Mouse (Mus musculus): ENCODE results near the gene Grid1.

The Grid1 gene

DNA sequence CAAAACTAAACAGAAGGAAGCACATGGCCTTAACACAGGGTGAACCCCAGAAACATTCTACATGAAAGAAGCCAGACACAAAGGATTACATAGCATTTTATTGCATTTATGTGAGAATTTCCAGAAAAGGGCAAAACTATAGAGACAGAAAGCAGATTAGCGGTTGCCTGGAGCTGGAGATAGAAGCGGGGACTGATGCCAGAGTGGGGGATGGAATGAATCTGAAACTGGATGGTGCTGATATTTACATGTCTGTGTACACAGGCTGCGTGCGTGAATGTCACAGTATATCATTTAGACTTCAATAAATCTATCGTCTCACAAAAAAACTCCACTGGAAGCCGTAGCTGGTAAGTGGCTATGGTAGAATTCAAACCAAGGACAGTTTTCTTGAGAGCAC lies 96.4 kb downstream of the Grid1 start:
- in situ Hi-C loops (cut with MboI): no loop called here

DNA sequence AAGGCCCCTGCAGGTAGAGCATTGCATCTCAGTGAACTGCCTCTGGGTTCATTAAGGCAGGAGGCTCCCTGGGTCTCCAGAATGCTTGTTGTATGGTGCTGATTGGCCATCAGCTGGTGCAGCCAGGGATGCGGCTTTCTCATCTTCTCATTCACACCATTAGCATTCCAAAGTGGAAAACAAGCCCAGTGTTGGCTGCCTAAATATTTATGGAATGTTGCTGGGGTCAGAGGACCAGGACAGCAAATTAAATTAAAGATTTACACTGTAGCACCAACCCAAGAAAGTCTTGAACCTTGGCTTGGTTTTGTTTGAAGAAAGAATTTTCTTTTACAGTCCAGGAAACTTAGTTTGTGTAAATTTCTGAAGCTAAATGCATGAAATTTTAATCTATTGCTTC lies 97.2 kb downstream of the Grid1 start:
- in situ Hi-C loops (cut with MboI): no loop called here

DNA sequence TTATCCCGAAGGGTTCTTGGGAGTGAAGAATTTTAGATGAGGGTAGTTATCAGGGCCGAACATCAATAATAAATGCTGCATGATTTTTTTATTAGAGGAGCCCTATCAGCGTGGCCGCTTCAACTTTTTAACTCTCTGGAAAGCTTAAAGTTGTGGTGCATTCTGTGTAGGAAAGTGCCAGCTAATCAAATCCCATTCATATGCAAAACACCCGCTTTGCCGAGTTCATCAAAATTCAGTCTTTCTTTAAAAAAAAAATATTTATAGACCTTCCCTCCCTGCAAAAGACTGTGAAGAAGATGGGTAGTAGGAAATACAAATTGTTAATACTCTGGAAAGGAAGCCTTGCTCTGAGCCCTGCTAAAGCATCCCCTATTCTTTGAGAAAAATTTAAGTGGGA lies 99.3 kb downstream of the Grid1 start:
- in situ Hi-C loops (cut with MboI): no loop called here

DNA sequence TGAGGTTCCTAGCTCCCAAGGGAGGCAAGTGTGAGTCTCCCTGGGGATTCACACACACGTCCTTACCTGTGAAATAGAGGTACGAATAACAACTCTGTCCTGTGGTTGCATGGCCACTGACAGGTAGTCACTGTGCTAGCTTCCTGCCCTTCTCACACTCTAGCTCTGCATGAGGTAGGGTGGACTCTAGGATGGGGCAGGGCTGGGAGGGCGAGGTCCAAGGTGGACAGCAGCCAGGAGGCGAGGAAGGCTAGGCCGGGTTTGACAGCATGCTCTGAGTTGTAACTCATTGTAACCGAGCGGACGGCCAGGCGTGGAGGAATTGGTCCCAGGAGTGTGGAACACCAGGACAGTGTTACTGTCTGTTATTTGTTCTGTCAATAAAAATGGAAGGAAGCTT lies 101.4 kb downstream of the Grid1 start:
- in situ Hi-C loops (cut with MboI): no loop called here

DNA sequence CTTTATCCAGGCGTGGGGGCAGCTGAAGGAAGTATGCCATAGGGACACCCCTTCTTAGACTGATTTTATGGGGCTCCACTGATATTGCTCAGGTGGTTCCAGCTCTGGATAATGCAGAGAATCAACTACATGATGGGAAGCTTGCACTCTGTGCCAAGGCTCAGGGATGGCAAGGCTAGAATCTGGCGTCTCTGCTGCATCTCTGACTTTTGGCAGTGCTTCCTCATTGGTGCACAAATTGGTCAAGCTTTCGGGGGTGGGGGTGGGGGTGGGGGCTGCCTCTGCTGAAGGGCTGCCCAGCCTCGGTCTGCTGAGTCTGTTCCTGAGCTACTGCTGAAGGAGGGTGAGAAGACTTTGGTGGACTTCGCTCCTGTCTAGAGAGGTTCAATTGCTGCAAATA lies 105.1 kb downstream of the Grid1 start:
- in situ Hi-C loops (cut with MboI): no loop called here

DNA sequence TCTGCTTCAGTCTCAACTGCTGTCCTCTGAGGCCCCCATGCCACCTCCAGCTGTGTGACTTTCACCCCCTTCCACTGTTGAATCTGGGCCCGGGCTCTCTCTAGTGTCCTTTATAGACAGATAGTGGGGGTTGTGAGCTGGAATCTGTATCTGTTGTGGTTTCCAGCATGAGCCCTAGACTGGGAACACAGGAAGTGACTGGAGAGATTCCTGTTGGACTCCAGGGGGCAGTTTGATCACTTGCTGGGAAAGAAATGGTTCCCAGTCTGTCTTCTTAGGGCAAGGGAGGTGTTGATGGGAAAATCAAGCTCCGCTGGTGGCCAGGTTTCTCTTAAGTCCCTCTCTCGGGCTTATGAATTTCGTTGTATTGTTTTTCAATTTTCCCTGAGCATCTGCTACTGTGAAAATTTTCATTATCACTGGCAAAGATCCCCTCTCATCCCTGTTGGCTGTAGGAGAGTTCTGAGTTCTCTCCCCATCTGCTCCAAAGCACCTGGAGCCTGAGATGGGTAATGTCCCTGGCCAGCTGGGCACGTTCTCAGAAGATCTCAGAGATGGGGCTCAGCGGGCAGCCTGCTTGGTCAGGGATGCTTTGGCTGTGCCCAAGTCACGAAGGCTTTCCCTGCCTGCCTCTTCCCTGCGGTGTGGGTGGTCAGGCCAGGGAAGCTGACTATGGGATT lies 110.3 kb downstream of the Grid1 start:
- in situ Hi-C loops (cut with MboI): no loop called here

DNA sequence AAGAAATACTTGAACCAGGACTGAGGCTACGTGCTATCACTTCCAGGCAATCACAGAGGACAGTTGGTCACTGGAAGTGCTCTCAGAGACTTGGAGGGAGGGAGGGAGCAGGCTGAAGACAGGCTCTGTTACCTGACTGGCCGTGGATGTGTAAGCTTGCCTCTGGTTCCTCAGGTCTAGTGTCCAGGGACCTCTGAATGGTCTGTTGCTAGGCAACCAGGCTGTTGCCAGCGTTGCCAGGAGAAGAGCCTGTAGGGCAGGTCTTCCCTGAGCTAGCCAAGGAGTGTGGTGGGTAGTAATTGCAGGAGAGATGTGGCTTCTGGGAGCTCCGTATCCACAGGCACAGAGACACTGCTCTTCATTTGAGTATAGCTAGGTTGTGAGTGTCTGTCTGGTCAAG lies 113.3 kb downstream of the Grid1 start:
- in situ Hi-C loops (cut with MboI): no loop called here

DNA sequence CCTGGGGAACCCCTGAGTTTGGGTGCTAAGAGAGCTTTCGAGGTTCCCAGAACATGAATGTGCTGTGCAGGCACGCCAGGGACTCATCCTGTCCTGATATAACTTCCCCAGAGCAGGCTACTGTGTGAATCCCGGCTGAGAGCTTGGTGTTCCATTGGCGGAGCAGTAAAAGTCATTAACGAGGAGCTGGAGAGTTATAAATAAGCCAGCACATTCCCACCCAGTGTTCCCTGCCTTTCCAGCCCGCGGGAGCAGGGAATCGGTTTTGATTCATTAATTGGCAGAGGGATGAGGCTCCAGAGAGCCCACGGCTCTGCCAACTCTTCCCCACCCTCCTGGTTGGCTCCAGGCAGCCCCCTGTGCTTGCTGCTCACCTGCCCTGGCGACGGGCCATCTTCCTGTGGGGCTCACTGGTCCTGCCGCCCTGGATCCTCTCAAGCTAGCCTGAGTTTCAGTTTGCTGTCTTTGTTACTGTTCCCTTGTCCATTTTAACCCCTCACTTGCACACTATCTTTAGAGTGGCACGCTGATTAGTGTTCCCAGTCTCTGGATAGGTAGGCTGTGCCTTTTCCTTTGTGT lies 116.4 kb downstream of the Grid1 start:
- in situ Hi-C loops (cut with MboI): no loop called here

DNA sequence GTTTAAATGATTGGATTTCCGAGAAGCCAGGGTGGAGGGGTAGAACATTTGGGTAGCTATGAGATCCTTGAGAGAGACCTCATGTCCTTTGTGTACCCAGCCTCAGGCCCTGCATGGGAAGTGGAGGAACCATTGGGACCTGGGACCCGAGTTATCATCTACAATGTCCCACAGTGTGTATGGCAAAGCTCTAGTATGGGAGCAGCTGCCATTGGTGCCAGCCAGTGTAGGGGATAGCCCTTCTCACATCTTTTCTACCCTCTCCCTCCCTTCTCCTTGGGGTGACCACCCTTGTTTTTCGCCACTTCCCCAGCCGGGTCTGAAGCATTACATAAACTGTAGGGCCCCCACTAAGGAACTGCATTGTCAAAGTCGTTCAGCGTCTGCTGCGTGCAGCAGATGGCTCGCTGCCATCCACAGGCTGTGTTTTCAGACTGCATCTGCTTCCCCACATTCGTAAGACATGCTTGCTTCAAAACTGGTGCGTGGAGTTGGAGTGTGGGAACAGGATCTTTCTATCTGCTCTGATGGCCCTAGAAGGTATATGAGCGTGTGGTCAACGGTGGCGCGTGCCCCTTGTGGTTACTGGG lies 124.6 kb downstream of the Grid1 start:
- in situ Hi-C loops (cut with MboI): no loop called here

DNA sequence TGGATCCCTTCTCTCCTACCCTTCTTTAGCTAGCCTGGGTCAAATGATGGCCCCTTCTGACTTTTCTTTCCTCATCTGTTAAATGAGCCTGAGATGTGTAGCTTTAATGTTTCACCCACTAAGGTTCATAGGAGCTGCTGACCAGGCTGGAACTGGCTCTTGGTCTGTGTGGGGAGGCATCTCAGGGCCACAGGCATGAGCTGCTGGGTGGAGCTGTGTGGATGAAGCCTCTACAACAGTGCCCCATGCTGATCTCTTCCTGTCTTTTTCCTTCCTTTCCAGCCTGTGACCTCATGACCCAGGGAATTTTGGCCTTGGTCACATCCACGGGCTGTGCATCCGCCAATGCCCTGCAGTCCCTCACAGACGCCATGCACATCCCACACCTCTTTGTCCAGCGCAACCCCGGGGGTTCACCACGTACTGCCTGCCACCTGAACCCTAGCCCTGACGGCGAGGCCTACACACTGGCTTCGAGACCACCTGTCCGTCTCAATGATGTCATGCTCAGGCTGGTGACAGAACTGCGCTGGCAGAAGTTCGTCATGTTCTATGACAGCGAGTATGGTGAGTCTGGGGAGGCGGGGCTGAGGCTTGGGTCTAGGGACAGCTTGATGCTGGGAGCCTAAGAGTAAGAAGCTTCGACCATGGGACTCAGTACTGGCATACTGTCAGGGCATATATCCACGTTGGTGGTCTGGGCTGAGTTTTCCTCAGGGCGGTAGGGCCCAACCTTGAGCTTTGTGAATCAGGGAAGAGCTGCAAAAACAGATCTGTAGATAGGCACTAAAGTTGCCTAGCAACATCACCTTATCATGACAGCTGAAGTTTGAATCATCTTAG lies 125.8 kb downstream of the Grid1 start:
- in situ Hi-C loops (cut with MboI): no loop called here

DNA sequence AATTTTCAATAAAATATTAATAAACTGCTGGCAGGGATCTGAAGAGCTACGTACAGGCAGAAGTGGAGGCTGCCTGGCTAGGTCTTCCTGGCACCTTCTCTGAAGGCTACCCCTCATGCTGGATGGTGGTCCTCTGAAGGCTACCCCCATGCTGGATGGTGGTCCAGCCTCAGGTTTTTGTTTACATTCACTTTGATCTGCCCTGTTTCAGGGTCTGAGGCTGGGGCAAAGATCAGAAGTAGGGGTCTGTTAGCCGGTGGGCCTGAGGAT lies 126.3 kb downstream of the Grid1 start:
- in situ Hi-C loops (cut with MboI): no loop called here

DNA sequence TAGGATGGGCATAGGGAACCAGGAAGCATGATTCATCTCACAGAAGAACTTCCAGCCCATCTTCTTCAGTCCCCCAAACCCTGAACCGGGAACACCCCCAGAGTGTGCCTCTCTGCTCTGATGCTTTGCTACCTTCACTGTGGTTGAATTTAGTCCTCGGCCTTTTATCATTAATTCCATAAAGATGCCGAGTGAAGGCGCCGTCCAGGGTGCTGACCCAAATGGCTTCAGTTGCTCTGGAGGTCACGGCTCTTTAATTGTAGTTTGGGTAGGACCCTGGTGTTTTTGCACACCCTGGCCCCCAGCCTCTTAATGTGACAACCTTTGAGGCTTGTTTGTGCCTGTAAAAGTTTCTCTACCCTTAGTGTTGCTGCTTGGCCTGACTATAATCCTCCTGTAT lies 128.3 kb downstream of the Grid1 start:
- in situ Hi-C loops (cut with MboI): no loop called here

DNA sequence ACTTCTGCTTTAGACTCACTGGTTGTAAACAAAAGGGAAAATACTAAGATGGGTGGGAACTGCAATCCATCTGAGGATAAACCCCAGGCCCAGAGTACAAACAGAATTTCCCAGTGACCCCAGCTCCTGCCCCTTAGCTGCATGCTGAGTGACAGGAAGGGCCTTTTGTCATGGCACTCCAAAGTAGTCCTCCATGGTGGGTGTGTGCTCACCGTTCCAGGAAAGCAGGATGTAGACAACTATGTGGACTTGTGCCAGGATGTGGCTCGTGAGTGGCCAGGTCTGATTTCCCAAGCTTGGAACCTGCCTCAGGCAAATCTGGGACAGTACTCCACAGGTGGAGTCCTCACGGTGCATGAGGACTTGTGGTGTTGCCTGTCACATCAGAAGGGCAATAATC lies 132.4 kb downstream of the Grid1 start:
- in situ Hi-C loops (cut with MboI): no loop called here

DNA sequence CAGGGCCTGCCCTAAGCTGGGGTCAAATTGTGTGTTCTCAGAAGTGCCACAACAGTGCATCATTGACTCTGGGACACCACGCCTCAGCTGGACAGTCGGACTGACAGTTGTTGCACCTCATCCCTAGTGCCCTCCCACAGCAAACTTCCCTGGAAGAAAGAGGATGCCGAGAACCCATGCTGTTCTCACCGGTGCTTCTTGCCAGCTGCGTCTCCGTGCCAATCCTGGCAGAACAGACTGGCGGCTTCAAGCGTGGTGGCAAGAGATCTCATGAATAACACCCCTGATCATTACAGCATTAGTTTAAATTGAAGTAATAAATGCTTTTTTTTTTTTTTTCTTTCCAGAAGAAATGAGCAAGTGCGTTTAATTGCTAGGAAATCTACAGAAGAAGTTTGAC lies 133.7 kb downstream of the Grid1 start:
- in situ Hi-C loops (cut with MboI): no loop called here

DNA sequence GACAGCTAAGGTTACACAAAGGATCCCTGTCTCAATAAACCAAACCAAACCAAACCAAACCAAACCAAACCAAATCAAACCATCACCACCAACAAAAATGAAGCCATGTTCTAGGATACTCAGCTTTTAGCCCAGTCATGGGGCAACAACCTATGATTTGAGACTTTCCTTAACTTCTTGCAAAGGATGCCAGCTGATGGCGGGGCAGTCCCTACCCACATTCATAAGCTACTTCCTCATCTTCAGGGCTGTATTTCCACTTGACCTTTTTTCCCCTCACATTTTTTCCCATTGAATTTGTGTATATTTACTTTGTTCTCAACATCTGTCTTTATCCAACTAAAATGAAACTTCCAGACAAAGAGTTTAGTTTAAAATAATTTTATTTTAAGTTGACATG lies 135.8 kb downstream of the Grid1 start:
- in situ Hi-C loops (cut with MboI): no loop called here

DNA sequence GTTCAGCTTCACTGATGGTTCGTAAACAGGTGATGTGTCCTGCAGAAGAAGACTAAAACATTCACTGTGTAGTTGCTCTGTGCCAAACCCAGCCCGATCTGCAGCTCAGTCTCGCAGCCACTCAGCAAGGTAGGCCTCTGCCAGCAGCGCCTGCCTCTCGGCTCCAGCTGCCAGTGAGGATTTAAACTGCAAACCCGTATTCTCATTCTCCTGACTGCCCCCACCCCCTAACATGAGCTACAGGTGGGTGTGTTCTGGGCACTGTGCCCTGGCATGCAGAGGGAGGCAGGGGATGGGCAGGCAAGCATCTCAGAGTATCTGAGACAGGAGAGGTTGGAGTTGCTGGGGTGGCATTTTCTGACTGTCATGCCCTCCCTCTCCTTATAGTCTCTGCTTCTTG lies 140.3 kb downstream of the Grid1 start:
- in situ Hi-C loops (cut with MboI): no loop called here

DNA sequence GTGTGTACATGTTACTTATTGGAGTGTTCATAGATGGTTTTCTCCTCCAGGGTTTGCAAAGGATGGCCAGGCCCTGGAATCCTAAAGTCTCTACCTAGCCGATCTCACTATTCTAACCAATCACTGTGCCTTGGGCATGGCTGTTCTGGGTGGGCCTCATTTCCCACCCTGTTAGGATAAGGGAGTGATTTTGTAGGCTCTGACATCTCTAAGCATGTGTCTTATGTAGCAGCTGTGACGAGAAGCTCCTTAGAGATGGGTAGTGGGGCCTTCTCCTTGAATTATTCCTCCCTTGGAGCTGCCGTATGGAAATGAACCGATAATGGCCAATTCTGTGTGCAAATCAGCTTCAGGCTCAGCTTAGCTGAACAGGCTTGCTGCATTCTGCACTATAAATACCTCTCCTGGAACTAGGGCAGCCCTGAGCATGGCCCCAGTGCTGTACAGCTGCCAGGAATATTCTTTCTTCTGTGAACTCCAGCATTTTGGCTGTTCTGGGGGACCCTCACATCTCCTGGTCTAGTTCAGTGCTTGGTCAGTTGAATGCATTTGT lies 143.8 kb downstream of the Grid1 start:
- in situ Hi-C loops (cut with MboI): no loop called here

DNA sequence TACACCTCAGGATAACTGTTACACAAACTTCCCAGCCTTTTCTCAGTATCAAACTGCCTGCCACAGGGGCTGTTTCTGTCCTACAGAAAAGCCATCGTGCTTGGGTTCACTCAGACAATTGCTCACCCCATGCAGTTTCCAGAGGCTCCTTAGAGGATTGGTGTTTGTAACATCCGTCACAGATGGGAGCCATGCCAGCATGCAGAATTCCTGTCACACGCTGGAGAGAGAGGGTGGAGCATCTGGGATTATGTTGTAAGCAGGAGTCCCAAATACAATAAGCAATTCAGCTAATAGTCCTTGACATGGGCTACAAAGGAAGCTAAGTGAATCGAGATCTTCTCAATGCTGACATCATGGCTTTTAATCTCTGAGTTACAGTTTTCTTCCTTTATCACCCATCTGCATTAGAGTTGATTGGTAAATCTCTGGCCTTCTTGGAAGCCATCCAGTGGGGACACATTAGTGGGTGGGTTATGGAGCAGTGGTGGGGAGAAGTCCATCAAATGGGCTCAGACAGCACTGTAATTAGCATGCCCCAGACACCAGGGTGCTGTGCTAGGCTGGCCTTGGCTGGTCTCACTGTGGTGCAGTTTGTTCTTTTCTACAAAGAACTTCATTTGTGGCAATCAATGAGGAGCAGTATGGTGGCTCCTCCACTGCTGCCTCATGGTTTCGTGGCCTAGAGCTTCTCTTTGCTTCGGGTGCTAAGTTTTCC lies 149.4 kb downstream of the Grid1 start:
- in situ Hi-C loops (cut with MboI): no loop called here

DNA sequence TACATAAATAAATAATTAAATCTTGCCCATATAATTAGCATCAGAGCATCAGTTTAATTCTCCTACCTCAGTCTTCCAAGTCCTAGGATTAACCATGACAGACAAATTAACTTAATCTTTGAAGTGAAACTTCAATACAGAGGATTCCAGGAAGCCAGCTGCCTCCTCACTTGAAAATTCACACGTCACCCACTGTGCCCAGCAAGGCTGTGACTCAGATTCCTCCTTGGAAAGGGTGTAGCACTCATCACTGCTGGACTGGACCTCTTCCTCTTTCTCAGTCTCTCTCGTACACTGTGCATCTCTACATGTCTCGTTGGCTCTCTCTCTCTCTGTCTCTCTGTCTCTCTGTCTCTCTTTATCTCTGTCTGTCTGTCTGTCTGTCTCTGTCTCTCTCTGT lies 153.0 kb downstream of the Grid1 start:
- in situ Hi-C loops (cut with MboI): no loop called here

DNA sequence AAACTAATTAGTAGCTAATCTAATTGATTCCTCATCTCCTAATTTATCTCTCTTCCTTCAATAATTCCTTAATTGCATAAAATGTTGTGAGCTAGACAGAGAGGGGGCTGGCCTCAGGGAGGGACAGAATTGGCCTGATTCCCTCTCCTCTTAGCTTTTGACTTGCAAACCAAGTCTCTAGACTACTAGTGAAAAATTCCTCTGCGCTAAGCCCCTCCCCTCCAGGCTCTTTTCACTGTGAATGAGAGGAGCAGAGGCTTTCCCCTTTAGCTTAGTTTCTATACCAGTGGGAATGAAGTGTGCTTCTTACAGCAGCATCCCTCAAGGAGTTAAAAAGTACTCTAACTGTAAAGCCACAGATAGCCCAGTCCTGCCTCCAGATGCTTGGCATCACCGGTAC lies 160.8 kb downstream of the Grid1 start:
- in situ Hi-C loops (cut with MboI): no loop called here

DNA sequence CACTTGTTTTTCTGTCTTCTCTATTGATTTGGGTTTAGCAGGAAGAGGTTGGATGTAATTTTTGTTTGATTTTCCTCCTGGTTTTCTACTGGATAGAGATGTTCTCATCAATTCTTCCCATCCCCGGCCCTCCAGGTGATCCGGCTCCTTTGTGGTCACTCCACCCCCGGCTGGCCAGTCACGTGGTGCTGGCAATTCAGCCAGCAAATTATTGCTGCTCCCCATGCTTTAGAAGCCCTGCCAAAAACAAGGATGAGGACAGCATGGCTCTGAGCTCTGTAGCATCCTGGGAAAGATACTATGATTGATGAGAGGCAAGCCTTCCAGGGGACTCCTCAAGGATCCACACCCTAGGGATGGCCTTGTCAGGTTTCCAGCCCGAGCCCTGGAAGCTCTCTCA lies 169.2 kb downstream of the Grid1 start:
- in situ Hi-C loops (cut with MboI): no loop called here

DNA sequence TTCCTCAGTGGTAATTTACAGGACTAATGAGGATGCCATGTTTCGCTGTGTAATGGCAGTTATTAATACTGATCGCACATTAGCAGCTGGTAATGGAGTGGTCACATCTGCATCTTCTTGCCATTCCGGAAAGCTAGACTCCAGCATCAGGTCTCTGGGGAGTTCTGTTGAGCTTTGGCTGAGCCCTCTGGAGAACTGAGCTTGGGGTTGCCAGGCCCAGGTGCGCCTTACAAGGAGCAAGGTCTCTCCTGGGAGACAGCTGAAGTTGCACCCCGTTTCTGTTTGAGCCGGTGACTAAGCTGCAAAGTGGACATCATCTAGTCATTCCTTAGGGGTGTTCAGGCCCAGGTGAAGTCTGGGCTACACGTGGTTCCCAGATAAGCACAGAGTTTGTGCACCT lies 186.8 kb downstream of the Grid1 start:
- in situ Hi-C loops (cut with MboI): no loop called here
